Mouse (Mus musculus) lung, postnatal 0 days (tissue): Measurements from ENCODE around the gene Gstm4.

Experiments used
- CTCF ChIP-seq: IDR thresholded peaks from 2 replicates; pipeline ENCODE4 v1.5.1; 2016; ENCODE audit warnings: antibody characterized with exemption, mild to moderate bottlenecking
- EP300 ChIP-seq: IDR thresholded peaks from 2 replicates; pipeline ENCODE4 v1.6.1; 2016; ENCODE audit warnings: antibody characterized with exemption, mild to moderate bottlenecking, control low read depth

DNA sequence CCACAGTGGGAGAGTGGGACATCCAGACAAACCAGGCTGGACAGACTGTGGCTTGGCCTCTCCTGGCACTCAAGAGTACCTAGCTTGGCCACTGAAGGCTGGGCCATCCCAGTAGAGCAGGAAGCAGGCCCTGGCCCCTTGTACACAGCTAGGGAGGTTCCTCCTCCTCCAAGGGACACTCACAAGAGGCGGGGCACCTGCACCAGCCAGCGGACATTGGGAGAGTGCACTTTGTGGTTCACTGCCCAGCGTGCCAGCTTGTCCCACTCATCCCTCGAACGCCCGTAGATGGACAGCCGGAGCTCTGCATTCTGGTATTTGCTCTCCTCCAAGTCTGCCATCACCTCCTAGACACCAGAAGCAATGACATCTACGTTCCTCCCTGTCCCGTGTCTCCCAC, 32.1 kb upstream of the Gstm4 start:
- TF ChIP-seq EP300 = no peak
- no peak for TF ChIP-seq CTCF
